Mouse (Mus musculus) neural tube, embryonic 12.5 days (tissue): ENCODE measurements around the gene Gm20388. TPM values are rescaled to one million over a fixed set of nuclear protein-coding genes. Genes with fewer than 3 reads are reported as not detected.

Experiments used
- ATAC-seq: fragments of 200-750 bp; cut with Nextera tagmentation; 2 replicates; pipeline ENCODE4 v1.8.0; 2017; ENCODE audit warnings: low read depth, mild to moderate bottlenecking, moderate TSS enrichment, moderate library complexity; ENCODE audit not compliant: low FRiP score
- H3K27ac ChIP-seq: fragments of 300-500 bp; sonication (generic); 2 replicates; pipeline ENCODE4 v1.5.1; 2016
- H3K27me3 ChIP-seq: fragments of 300-500 bp; sonication (generic); replicated peaks from 2 replicates; pipeline ENCODE4 v1.6.1; 2016; ENCODE audit warnings: mild to moderate bottlenecking
- H3K36me3 ChIP-seq: fragments of 300-500 bp; sonication (generic); 2 replicates; pipeline ENCODE4 v1.6.1; 2016; ENCODE audit warnings: mild to moderate bottlenecking
- H3K4me1 ChIP-seq: fragments of 300-500 bp; sonication (generic); 2 replicates; pipeline ENCODE4 v1.6.1; 2016
- H3K4me2 ChIP-seq: fragments of 300-500 bp; sonication (generic); replicated peaks from 2 replicates; pipeline ENCODE4 v1.6.1; 2016; ENCODE audit warnings: mild to moderate bottlenecking
- H3K4me3 ChIP-seq: fragments of 300-500 bp; sonication (generic); 2 replicates; pipeline ENCODE4 v1.5.1; 2016
- H3K9ac ChIP-seq: fragments of 300-500 bp; sonication (generic); 2 replicates; pipeline ENCODE4 v1.6.1; 2016; ENCODE audit warnings: mild to moderate bottlenecking
- H3K9me3 ChIP-seq: fragments of 300-500 bp; sonication (generic); 2 replicates; pipeline ENCODE4 v1.6.1; 2016; ENCODE audit warnings: mild to moderate bottlenecking
- WGBS: fragments of 180-500 bp; shearing (Covaris S2); methylation state at CpG from one replicate; pipeline ENCODE4 v1.1.7; 2016; 5-methylcytosine and 5-hydroxymethylcytosine counted together
- polyA plus RNA-seq: library from polyadenylated mRNA; unstranded; fragments of >200 nt; fragmentation: Nextera tagmentation; extraction: Ambion mirVana; gene quantifications from 2 replicates; pipeline ENCODE4 v1.2.1, GENCODE M21; 2016

Gm20388 gene
- polyA plus RNA-seq, 1 experiment from 2014 or later = not detected

DNA sequence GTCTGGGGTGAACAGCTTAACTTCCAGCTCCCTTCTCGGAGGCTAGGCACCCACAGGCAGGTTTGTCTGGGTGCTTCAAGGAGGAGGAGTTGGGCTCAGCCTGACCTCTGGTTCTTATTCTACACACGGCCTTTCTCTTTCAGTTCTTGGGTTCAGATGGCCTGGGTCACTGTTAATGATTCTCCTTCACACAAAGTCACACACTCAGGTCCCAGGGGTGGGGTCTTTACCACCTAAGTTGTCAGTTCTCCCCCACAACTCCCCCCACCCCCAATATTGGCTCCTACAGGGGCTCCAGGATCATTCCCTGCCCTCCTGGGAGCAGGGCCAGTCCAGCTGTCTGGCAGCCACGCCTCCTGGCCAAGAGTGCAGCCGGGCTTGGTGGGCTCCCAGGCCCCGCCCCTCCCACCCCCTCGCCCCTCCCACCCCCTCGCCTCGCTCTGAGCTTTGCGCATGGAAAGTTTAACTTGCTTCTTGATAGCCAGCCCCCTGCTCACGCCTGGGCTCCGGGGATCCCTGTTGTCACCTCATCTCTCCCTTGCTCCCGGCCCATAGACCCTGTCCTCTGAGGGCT, 605.6 kb downstream of the Gm20388 start:
- H3K9ac ChIP-seq = no peak overlapping the region
- H3K36me3 ChIP-seq = no peaks in the 10 kb centered on the region
- H3K4me2 ChIP-seq = peak overlapping the region; percentile 29
- ATAC-seq = no peak
- no peak overlapping the region for H3K4me3 ChIP-seq
- no peaks in the 10 kb centered on the region for H3K27me3 ChIP-seq
- no peaks in the 10 kb centered on the region for H3K9me3 ChIP-seq
- 4% methylated on average over 12 of the region's 12 CpGs for WGBS
- peaks cover 100% of the 10 kb centered on the region for H3K4me1 ChIP-seq
- peak overlapping the region; percentile 62 for H3K27ac ChIP-seq

DNA sequence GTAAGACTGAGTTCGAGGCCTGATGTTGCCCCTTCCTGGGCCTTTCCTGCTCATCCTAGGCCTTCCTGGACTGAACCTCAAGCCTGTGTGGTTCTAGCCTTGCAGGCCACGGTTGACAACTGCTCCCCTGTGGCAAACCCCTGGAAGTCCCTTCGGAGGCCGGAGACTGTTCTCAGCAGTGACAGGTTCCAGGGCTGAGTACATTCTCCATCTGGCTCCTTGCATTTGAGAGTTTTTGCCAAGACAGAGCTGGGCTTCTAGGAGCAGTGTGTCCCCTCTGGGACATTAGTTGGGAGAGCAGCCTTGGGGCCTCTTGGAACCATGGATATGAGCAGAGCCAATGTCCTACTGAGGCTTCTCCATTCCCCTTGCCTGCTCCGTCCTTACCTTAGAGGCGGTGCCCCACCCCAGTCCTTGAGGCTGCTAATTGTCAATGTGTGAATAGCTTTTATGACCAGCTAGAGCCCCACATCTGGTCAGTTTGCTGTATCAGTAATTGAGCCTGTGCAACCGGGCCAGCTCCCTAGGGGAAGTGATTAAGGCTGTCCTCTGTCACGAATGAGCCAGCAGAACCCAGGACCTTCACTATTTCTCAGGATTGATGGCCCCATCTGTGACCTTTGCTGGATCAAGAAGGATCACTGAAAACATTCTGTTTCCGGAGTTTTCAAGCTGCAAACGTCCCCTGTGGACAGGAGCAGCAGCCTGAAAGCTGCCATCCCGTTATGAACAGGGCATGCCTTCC, 607.2 kb downstream of the Gm20388 start:
- Histone ChIP-seq H3K9me3 (no peaks in the 10 kb centered on the region), H3K4me2 (peak overlapping the region; percentile 29), H3K4me3 (no peak overlapping the region), H3K36me3 (no peaks in the 10 kb centered on the region), H3K27me3 (no peaks in the 10 kb centered on the region), H3K9ac (0 out of 2 replicates have a peak overlapping the region, but pooled peaks have one; percentile 10), H3K4me1 (peaks cover 99% of the 10 kb centered on the region), H3K27ac (peak overlapping the region; percentile 42; the same call in 1 of the 2 replicates)
- WGBS = 21% methylated on average over 11 of the region's 11 CpGs
- ATAC-seq = no peak

DNA sequence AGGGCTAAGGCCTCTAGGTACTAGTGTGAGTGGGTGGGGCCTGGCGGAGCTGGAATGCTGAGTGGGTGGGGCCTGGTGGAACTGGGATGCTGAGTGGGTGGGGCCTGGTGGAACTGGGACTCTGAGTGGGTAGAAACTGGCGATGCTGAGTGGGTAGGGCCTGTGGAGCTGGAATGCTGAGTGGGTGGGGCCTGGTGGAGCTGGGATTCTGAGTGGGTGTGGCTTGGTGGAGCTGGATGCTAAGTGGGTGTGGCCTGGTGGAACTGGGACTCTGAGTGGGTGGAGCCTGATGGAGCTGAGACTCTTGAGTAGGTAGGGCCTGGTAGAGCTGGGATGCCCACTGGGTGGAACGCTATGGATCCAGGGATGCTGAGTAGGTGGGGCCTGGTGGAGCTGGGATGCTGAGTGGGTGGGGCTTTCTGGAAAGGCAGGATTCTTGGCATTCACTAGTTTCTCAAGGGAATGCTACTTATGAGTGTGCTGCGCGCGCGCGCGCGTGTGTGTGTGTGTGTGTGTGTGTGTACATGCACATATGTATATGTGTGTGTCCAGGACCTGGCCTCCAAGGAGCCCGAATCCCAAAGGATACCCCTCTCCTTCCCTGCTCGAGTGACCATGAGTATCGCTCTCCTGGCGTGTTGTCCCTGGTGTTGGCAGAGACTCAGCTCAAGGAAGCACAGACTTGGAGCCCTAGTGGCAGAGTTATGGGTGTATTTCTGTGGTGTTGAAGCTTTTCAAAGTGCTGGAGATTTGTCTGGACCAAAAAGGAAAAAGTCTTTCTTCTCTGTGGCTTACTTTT, 608.3 kb downstream of the Gm20388 start:
- no peak for ATAC-seq
- Histone ChIP-seq H3K9me3 (no peaks in the 10 kb centered on the region), H3K36me3 (no peaks in the 10 kb centered on the region), H3K4me1 (peaks cover 99% of the 10 kb centered on the region), H3K27me3 (no peaks in the 10 kb centered on the region), H3K4me3 (no peak overlapping the region), H3K27ac (peak overlapping the region; percentile 42; the same call in 1 of the 2 replicates), H3K9ac (no peak overlapping the region), H3K4me2 (peak overlapping the region; percentile 2; the same call in 1 of the 2 replicates)
- 57% methylated on average over 14 of the region's 14 CpGs for WGBS

DNA sequence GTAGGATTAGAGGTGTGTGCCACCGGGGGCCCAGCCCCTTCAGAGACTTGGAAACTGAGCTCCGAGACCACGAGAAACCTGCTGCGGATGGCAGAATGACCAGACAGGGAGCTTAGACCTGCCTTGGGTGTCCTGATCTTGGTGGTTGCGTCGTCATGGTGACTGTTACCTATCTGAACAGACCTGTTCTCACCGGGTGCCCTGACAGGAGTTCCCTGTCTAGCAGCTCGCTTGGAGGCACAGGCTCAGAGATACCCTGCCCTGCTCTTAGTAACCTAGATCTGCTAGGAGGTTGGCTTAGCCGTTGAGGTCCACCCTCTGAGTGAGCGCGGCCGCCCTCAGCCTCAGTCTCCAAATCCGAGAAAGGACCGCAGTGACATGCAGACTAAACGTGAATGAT, 609.6 kb downstream of the Gm20388 start:
- no peak overlapping the region for H3K4me3 ChIP-seq
- H3K27ac ChIP-seq = peak overlapping the region; percentile 60
- no peaks in the 10 kb centered on the region for H3K9me3 ChIP-seq
- WGBS = 67% methylated on average over 15 of the region's 15 CpGs
- H3K36me3 ChIP-seq = no peaks in the 10 kb centered on the region
- ATAC-seq = 0 out of 2 replicates have a peak, but pooled peaks have one; percentile 1
- H3K27me3 ChIP-seq = no peaks in the 10 kb centered on the region
- peak overlapping the region; percentile 40 for H3K4me2 ChIP-seq
- peaks cover 99% of the 10 kb centered on the region for H3K4me1 ChIP-seq
- H3K9ac ChIP-seq = peak overlapping the region; percentile 41

DNA sequence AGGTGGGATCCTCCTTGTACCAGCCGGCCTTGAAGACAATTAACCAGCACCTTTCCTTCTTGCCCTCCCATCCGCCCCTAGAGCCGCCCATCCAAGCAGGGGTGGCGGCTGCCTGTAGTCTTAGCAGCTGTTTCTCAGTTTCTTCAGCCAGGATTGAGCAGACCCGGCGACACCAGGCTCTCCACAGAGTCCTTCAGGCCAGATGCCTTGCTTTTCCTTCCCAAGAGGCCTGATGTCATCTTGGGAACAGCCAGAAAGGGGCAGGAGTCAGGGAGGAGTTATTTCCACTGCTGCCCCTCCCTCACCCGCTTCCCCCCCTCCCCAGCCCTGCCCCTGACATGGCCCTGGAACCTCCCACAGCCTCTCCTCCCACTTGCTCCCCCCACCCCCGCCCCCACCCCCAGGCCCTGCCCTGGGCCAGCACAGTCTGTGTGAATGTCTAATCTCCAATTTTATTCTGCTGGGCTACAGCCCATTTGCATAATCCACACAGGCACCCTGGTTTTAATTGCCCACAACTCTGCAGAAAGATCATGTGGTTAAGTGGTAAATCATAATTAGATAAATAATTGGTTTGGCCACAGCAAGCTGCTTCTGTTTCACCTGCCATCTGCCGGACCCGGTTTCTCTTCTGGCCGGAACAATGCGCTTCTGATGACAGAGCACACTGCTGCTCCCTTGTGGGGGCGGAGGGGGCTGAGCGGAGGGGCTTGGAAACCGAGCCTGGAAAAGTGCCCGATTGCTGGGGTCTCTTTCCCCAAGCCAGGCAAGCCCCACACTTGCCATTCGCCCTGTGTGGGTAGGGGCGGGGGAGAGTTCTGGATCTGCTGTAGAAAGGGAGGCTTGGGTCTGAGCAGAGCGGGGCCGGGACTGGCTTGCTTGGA, 610.3 kb downstream of the Gm20388 start:
- Histone ChIP-seq H3K27me3 (no peaks in the 10 kb centered on the region), H3K9ac (peak overlapping the region; percentile 41), H3K36me3 (no peaks in the 10 kb centered on the region), H3K4me1 (peaks cover 99% of the 10 kb centered on the region), H3K4me2 (peak overlapping the region; percentile 40), H3K27ac (peak overlapping the region; percentile 79), H3K9me3 (no peaks in the 10 kb centered on the region), H3K4me3 (no peak overlapping the region)
- WGBS = 12% methylated on average over 20 of the region's 20 CpGs
- ATAC-seq = peak; percentile 81

DNA sequence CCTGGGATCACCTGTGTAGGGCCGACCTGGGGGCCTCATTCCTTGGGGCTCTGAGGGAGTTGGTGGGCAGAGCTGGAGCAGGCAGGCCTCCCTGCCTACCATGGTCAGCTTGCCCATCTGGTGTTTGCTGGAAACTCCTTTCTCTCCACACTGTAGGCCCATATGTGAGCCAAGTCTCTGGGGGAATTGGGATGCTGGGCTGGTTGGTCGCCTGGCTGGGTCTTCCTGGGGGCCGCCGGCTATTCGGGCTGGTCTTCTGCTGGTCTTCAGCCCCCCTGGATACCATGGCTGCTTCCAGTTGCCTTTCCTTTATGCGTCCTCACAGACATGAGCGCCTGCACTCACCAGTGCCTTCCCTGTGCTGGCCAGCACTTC, 610.9 kb downstream of the Gm20388 start:
- peak overlapping the region; percentile 40 for H3K4me2 ChIP-seq
- no peaks in the 10 kb centered on the region for H3K9me3 ChIP-seq
- no peaks in the 10 kb centered on the region for H3K36me3 ChIP-seq
- peaks cover 99% of the 10 kb centered on the region for H3K4me1 ChIP-seq
- H3K4me3 ChIP-seq = no peak overlapping the region
- H3K9ac ChIP-seq = peak overlapping the region; percentile 41; the same call in 1 of the 2 replicates
- WGBS = 49% methylated on average over 7 of the region's 7 CpGs
- ATAC-seq = no peak
- no peaks in the 10 kb centered on the region for H3K27me3 ChIP-seq
- H3K27ac ChIP-seq = peak overlapping the region; percentile 79

DNA sequence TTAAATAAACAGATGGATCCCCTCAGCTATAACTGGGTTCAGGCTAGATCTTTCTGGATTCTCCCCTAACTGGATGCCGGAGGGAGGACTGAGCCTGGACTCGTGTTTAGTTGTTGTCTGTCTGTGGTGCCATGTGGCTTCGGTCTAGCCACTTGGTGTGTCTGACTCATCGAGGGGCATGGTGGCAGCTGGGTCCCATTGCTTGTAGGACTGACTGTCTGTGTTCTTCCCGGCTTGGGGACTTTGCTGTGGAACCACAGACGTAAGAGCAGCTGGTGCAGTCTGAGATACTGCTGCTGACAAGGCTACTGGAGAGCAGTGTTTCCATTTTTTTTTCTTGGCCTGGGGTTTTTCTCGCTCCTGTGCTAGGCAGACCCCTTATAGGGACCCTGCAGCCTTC, 613.0 kb downstream of the Gm20388 start:
- no peak overlapping the region for H3K9ac ChIP-seq
- peaks cover 99% of the 10 kb centered on the region for H3K4me1 ChIP-seq
- peak overlapping the region; percentile 3; the same call in 1 of the 2 replicates for H3K27ac ChIP-seq
- H3K36me3 ChIP-seq = no peaks in the 10 kb centered on the region
- H3K4me2 ChIP-seq = no peak overlapping the region
- 61% methylated on average over 7 of the region's 7 CpGs for WGBS
- no peaks in the 10 kb centered on the region for H3K9me3 ChIP-seq
- no peak for ATAC-seq
- no peak overlapping the region for H3K4me3 ChIP-seq
- H3K27me3 ChIP-seq = no peaks in the 10 kb centered on the region

DNA sequence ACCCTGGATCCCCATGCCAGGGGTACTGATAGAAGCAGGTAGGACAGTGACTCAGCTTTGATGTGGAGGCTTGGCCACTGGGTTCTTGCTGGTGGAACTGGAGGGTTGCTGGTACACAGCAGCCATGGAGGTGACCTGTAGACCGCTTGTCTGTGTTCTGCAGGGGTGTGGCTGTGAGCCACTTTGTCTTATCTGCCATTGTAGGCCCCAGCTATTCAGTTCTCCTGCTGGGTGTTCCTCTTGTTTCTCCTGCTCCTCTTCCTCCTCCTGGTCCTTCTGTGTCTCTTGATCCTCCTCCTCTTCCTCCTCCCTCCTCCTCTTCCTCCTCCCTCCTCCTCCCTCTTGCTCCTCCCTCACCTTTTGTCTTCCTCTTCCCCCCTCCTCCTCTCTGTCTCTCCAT, 614.5 kb downstream of the Gm20388 start:
- Histone ChIP-seq H3K9me3 (no peaks in the 10 kb centered on the region), H3K36me3 (no peaks in the 10 kb centered on the region), H3K4me3 (no peak overlapping the region), H3K4me2 (no peak overlapping the region), H3K9ac (0 out of 2 replicates have a peak overlapping the region, but pooled peaks have one; percentile 18), H3K4me1 (peaks cover 91% of the 10 kb centered on the region), H3K27ac (peak overlapping the region; percentile 5; the same call in 1 of the 2 replicates), H3K27me3 (no peaks in the 10 kb centered on the region)
- WGBS = 60% methylated on average over 1 of the region's 1 CpGs
- no peak for ATAC-seq

DNA sequence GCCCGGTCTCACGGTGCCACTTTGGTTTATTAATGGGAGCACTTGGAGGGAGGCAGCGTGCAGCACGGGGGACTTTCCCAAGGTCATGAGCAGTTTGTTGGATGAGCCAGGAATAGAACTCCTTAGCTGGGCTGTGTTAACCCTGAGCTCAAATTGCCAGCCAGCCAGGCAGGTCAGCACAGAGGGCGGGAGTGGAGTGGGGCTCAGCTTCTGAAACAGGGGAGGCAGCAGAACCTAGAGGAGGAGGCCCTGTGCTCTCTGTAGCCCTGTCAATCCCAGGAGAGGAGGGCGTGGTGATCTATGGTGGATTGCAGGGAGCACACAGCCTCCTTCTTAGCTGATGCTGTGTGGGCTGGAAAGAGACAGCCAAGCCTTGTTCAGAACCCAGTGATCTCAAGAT, 615.2 kb downstream of the Gm20388 start:
- H3K27ac ChIP-seq = no peak overlapping the region
- no peak for ATAC-seq
- H3K9ac ChIP-seq = 0 out of 2 replicates have a peak overlapping the region, but pooled peaks have one; percentile 18
- 48% methylated on average over 6 of the region's 6 CpGs for WGBS
- H3K4me3 ChIP-seq = no peak overlapping the region
- H3K27me3 ChIP-seq = no peaks in the 10 kb centered on the region
- H3K4me1 ChIP-seq = peaks cover 85% of the 10 kb centered on the region
- H3K9me3 ChIP-seq = no peaks in the 10 kb centered on the region
- no peak overlapping the region for H3K4me2 ChIP-seq
- no peaks in the 10 kb centered on the region for H3K36me3 ChIP-seq

DNA sequence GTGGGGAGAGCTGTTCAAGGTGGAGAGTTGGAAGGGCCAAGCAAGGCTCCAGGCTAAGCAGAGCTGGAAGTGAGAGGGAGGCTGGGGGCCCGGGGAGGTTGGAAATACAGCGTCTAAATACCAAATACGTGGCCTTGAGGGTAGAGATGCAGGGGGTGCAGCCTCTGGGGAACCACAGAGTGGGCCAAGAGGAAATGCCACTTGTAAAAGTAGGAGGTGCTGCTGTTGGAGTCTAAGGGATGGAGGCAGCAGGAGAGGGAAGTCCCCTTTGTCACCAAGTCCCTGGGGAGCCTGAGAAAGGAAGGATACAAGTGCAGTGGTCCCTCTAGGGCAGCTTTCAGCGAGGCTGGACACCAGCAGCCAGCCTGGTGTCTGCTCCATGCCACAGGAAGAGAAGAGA, 615.9 kb downstream of the Gm20388 start:
- H3K4me3 ChIP-seq = no peak overlapping the region
- H3K4me2 ChIP-seq = 0 out of 2 replicates have a peak overlapping the region, but pooled peaks have one; percentile 7
- 17% methylated on average over 4 of the region's 4 CpGs for WGBS
- no peak overlapping the region for H3K27ac ChIP-seq
- H3K9ac ChIP-seq = 0 out of 2 replicates have a peak overlapping the region, but pooled peaks have one; percentile 6
- no peaks in the 10 kb centered on the region for H3K9me3 ChIP-seq
- peaks cover 85% of the 10 kb centered on the region for H3K4me1 ChIP-seq
- H3K27me3 ChIP-seq = no peaks in the 10 kb centered on the region
- no peak for ATAC-seq
- H3K36me3 ChIP-seq = no peaks in the 10 kb centered on the region

DNA sequence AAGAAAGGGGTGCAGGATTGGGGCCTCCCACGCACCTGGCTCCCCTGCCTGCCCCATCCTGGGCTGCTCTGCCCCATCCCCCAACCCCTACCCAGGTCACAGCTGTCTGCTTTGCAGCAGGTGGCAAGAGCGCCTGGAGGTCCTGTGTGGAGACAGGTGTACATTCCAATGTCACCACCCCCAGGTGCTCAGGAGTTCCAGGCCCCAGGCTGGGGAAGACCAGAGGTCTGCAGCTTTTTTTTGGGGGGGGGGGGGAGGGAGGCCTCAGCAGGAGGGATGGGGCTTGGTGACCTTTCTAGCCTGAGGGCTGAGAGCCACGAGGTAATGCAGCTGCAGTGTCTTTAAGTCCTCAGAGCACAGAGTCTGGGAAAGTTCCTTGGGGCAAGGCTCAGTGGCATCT, 617.7 kb downstream of the Gm20388 start:
- Histone ChIP-seq H3K9ac (no peak overlapping the region), H3K4me2 (no peak overlapping the region), H3K4me3 (no peak overlapping the region), H3K9me3 (no peaks in the 10 kb centered on the region), H3K4me1 (peaks cover 86% of the 10 kb centered on the region), H3K27ac (no peak overlapping the region), H3K27me3 (no peaks in the 10 kb centered on the region), H3K36me3 (no peaks in the 10 kb centered on the region)
- ATAC-seq = no peak
- WGBS = 21% methylated on average over 3 of the region's 3 CpGs
